Mouse (Mus musculus): ENCODE measurements at regions not wholly inside any gene's neighbourhood (a gene's known extent, or its start where the extent isn't known, plus 50 kb on each side); places are given as distances from the start of the nearest gene placed in this dataset.
A peak's percentile ranks its signal among the peaks of the same experiment; 100 is the strongest.

- no peak for DNase-seq
Observed at GRCm38 (mm10) chr15:61766544-61767094, 843.8 kb upstream of the A1bg start.

GRCm38 (mm10) chr15:61753802-61754201 lies 831.0 kb upstream of the A1bg start:
- DNase-seq: no peak

GRCm38 (mm10) chr15:61723696-61724095 lies 800.9 kb upstream of the A1bg start:
- no peak for DNase-seq

- no peak for DNase-seq
Observed at GRCm38 (mm10) chr15:61718486-61718885, 795.7 kb upstream of the A1bg start.

GRCm38 (mm10) chr15:61717216-61717615 lies 794.4 kb upstream of the A1bg start:
- DNase-seq: no peak

GRCm38 (mm10) chr15:61713953-61714352 lies 791.1 kb upstream of the A1bg start:
- no peak for DNase-seq

GRCm38 (mm10) chr15:61708928-61709327 lies 786.1 kb upstream of the A1bg start:
- no peak for DNase-seq

GRCm38 (mm10) chr15:61707952-61708351 lies 785.1 kb upstream of the A1bg start:
- no peak for DNase-seq

- no peak for DNase-seq
Observed at GRCm38 (mm10) chr15:61692679-61693078, 769.9 kb upstream of the A1bg start.

GRCm38 (mm10) chr15:61690425-61690824 lies 767.6 kb upstream of the A1bg start:
- no peak for DNase-seq

- no peak for DNase-seq
Observed at GRCm38 (mm10) chr15:61689776-61690397, 767.1 kb upstream of the A1bg start.

- DNase-seq: no peak
Observed at GRCm38 (mm10) chr15:61682968-61683367, 760.2 kb upstream of the A1bg start.

GRCm38 (mm10) chr15:61670556-61670955 lies 747.7 kb upstream of the A1bg start:
- peak; percentile 16 for DNase-seq

GRCm38 (mm10) chr15:61660581-61660980 lies 737.8 kb upstream of the A1bg start:
- no peak for DNase-seq

- DNase-seq: no peak
Observed at GRCm38 (mm10) chr15:61656951-61657350, 734.1 kb upstream of the A1bg start.

- DNase-seq: no peak
Observed at GRCm38 (mm10) chr15:61654846-61655245, 732.0 kb upstream of the A1bg start.

GRCm38 (mm10) chr15:61653853-61654252 lies 731.0 kb upstream of the A1bg start:
- DNase-seq: no peak

- DNase-seq: peak; percentile 15
Observed at GRCm38 (mm10) chr15:61618638-61619500, 696.1 kb upstream of the A1bg start.

- no peak for DNase-seq
Observed at GRCm38 (mm10) chr15:61610662-61611061, 687.9 kb upstream of the A1bg start.

GRCm38 (mm10) chr15:61609656-61610055 lies 686.8 kb upstream of the A1bg start:
- DNase-seq: no peak

GRCm38 (mm10) chr15:61608301-61608731 lies 685.5 kb upstream of the A1bg start:
- no peak for DNase-seq

- no peak for DNase-seq
Observed at GRCm38 (mm10) chr15:61599734-61600133, 676.9 kb upstream of the A1bg start.

GRCm38 (mm10) chr15:61596318-61596717 lies 673.5 kb upstream of the A1bg start:
- no peak for DNase-seq

- DNase-seq: no peak
Observed at GRCm38 (mm10) chr15:61588956-61589355, 666.1 kb upstream of the A1bg start.
